8 mouse cellular contexts compared by ENCODE assay signal in the genomic region with DNA sequence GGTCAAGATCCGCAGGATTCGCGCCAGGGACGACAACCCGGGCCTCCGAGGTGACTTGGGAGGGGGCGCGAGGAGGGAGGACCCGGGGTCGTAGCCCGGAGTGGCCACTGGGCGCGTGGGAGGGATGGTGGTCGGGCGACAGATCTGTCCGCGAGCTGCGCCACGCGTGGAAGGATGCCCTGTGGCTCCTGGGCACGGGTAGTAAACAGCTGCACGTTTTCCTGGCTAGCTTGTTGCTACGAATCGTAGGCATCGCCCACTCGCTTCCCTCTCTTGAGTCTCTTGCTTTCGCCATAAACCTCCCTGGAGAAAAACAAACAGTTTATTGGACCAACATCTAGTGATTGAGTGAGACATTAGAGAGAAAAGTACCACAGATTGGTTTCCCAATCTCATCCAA. TPM values are rescaled to one million over a fixed set of nuclear protein-coding genes. Genes with fewer than 3 reads are reported as not detected.
A peak's percentile ranks its signal among the peaks of the same experiment; 100 is the strongest.
DNase-seq lines count a peak whose midpoint lies in the region; ATAC-seq and TF ChIP-seq lines count a peak whose summit lies in the region.

No protein-coding gene starts in this region.

- peak in 1 of 2 experiments; percentile 25 for DNase-seq in layer of hippocampus, adult 2 months (ENCODE audit: low spot score in 2 of 2)
- no peak for DNase-seq in layer of hippocampus, adult 11-12 months (ENCODE audit: low spot score)
- peak; percentile 16 for DNase-seq in G1E (ENCODE audit: low spot score)
- no peak for DNase-seq in testis, postnatal 14 days (ENCODE audit: low spot score)

- under 1% methylated on average over 27 of the region's 27 CpGs for WGBS in embryonic facial prominence, embryonic 15.5 days
- WGBS in limb, embryonic 13.5 days: under 1% methylated on average over 27 of the region's 27 CpGs
- under 1% methylated on average over 27 of the region's 27 CpGs for WGBS in neural tube, embryonic 14.5 days

- peak; percentile 19; the same call in 1 of the 2 replicates for TF ChIP-seq CTCF in layer of hippocampus, adult 2 months (conservative IDR thresholded peaks at IDR 0.05)
- no peak for TF ChIP-seq CTCF in G1E (IDR thresholded peaks at IDR 0.05; ENCODE audit: low read depth, low read length)

- H3K27me3 ChIP-seq in G1E (ENCODE audit: insufficient read depth, low read length): no peaks in the 10 kb centered on the region
- no peaks in the 10 kb centered on the region for H3K27me3 ChIP-seq in embryonic facial prominence, embryonic 15.5 days
- 0 out of 2 replicates have a peak, but pooled peaks cover 3% of the 10 kb centered on the region for H3K27me3 ChIP-seq in limb, embryonic 13.5 days
- H3K27me3 ChIP-seq in neural tube, embryonic 14.5 days (ENCODE audit: control insufficient read depth, insufficient read depth, low read length): no peaks in the 10 kb centered on the region

- peak overlapping the region; percentile 86 for H3K4me2 ChIP-seq in embryonic facial prominence, embryonic 15.5 days (replicated peaks)
- peak overlapping the region; percentile 77 for H3K4me2 ChIP-seq in limb, embryonic 13.5 days (replicated peaks)
- peak overlapping the region; percentile 72 for H3K4me2 ChIP-seq in neural tube, embryonic 14.5 days (ENCODE audit: low read depth, low read length)

- H3K9ac ChIP-seq in embryonic facial prominence, embryonic 15.5 days: peak overlapping the region; percentile 49
- H3K9ac ChIP-seq in limb, embryonic 13.5 days: peak overlapping the region; percentile 80
- peak overlapping the region; percentile 69 for H3K9ac ChIP-seq in neural tube, embryonic 14.5 days (replicated peaks; ENCODE audit: low read depth, low read length)

- peaks cover 43% of the 10 kb centered on the region for H3K4me1 ChIP-seq in G1E (ENCODE audit: insufficient read depth, low read depth, low read length)
- H3K4me1 ChIP-seq in embryonic facial prominence, embryonic 15.5 days: peaks cover 13% of the 10 kb centered on the region
- H3K4me1 ChIP-seq in limb, embryonic 13.5 days: peaks cover 16% of the 10 kb centered on the region
- H3K4me1 ChIP-seq in neural tube, embryonic 14.5 days (ENCODE audit: control insufficient read depth, insufficient read depth, low read length): peaks cover 8% of the 10 kb centered on the region; the same call in 1 of the 2 replicates

- no peak for ATAC-seq in G1E (ENCODE audit: extremely low read depth, insufficient number of reproducible peaks, low FRiP score, poor library complexity, severe bottlenecking)
- peak; percentile 16; the same call in 1 of the 2 replicates for ATAC-seq in embryonic facial prominence, embryonic 15.5 days (ENCODE audit: insufficient number of reproducible peaks, low FRiP score, low TSS enrichment, low read depth)
- ATAC-seq in limb, embryonic 13.5 days (ENCODE audit: low FRiP score, low read depth): peak; percentile 20; the same call in 1 of the 2 replicates
- peak; percentile 50 for ATAC-seq in neural tube, embryonic 14.5 days (ENCODE audit: low read depth)
- no peak for ATAC-seq in cerebellum, adult (ENCODE audit: insufficient number of reproducible peaks, low FRiP score, low TSS enrichment)

- no peaks in the 10 kb centered on the region for H3K9me3 ChIP-seq in G1E (replicated peaks)
- H3K9me3 ChIP-seq in embryonic facial prominence, embryonic 15.5 days (replicated peaks): no peaks in the 10 kb centered on the region
- no peaks in the 10 kb centered on the region for H3K9me3 ChIP-seq in limb, embryonic 13.5 days
- H3K9me3 ChIP-seq in neural tube, embryonic 14.5 days (ENCODE audit: control insufficient read depth, low read length): no peaks in the 10 kb centered on the region

- H3K27ac ChIP-seq in layer of hippocampus, adult 2 months: peak overlapping the region; percentile 92
- peak overlapping the region; percentile 58; the same call in 1 of the 2 replicates for H3K27ac ChIP-seq in embryonic facial prominence, embryonic 15.5 days (replicated peaks)
- H3K27ac ChIP-seq in limb, embryonic 13.5 days: no peak overlapping the region
- 0 out of 2 replicates have a peak overlapping the region, but pooled peaks have one; percentile 7 for H3K27ac ChIP-seq in neural tube, embryonic 14.5 days (ENCODE audit: low read depth, low read length)

- H3K4me3 ChIP-seq in layer of hippocampus, adult 2 months: peak overlapping the region; percentile 91
- H3K4me3 ChIP-seq in G1E (ENCODE audit: low read depth, low read length): peak overlapping the region; percentile 100
- H3K4me3 ChIP-seq in embryonic facial prominence, embryonic 15.5 days (replicated peaks): peak overlapping the region; percentile 81
- H3K4me3 ChIP-seq in limb, embryonic 13.5 days: peak overlapping the region; percentile 98
- H3K4me3 ChIP-seq in neural tube, embryonic 14.5 days (ENCODE audit: low read depth, low read length): peak overlapping the region; percentile 98

- peaks cover 28% of the 10 kb centered on the region for H3K36me3 ChIP-seq in G1E (replicated peaks)
- H3K36me3 ChIP-seq in embryonic facial prominence, embryonic 15.5 days: no peaks in the 10 kb centered on the region
- 0 out of 2 replicates have a peak, but pooled peaks cover under 1% of the 10 kb centered on the region for H3K36me3 ChIP-seq in limb, embryonic 13.5 days
- no peaks in the 10 kb centered on the region for H3K36me3 ChIP-seq in neural tube, embryonic 14.5 days (ENCODE audit: control insufficient read depth, insufficient read depth, low read length)

RNA-seq across cellular contexts. Expression of gene Rcl1, which starts 0.4 kb away (rescaled TPM):
- total RNA-seq in layer of hippocampus, adult 2 months (2021): 10 to 100 TPM; 19.3 to 22.0 TPM
- total RNA-seq in G1E (2014; fragmentation: Nextera tagmentation): 22.7 and 32.8 TPM in 2 replicates
- 47.1 and 49.5 TPM in 2 replicates for total RNA-seq in G1E (2017)
- 52.4 and 57.4 TPM in 2 replicates for polyA plus RNA-seq in G1E (2012)
- polyA plus RNA-seq in embryonic facial prominence, embryonic 15.5 days (2015; fragmentation: Nextera tagmentation; extraction: Ambion mirVana): 47.1 and 48.3 TPM in 2 replicates
- polyA plus RNA-seq in limb, embryonic 13.5 days (2015; fragmentation: Nextera tagmentation; extraction: Ambion mirVana): 54.7 and 55.3 TPM in 2 replicates
- 36.0 and 36.1 TPM in 2 replicates for polyA plus RNA-seq in neural tube, embryonic 14.5 days (2014; fragmentation: Nextera tagmentation; extraction: Ambion mirVana)

RNA-seq across cellular contexts. Expression of gene Ak3, which starts 53.8 kb away (rescaled TPM):
- 10 to 100 TPM; 51.5 to 53.0 TPM for total RNA-seq in layer of hippocampus, adult 2 months (2021)
- total RNA-seq in G1E (2014; fragmentation: Nextera tagmentation) (158 and 165 TPM in 2 replicates), G1E (2017) (68.5 and 77.6 TPM in 2 replicates)
- polyA plus RNA-seq in G1E (2012): 27.2 and 37.6 TPM in 2 replicates
- polyA plus RNA-seq in embryonic facial prominence, embryonic 15.5 days (2015; fragmentation: Nextera tagmentation; extraction: Ambion mirVana): 85.3 and 88.0 TPM in 2 replicates
- 69.9 and 75.0 TPM in 2 replicates for polyA plus RNA-seq in limb, embryonic 13.5 days (2015; fragmentation: Nextera tagmentation; extraction: Ambion mirVana)
- 73.0 and 73.9 TPM in 2 replicates for polyA plus RNA-seq in neural tube, embryonic 14.5 days (2014; fragmentation: Nextera tagmentation; extraction: Ambion mirVana)

Comparison
In these comparisons a context has a peak if more than half of its experiments do, and no peak if none do; other contexts are left out.
1. ATAC-seq: peak in embryonic facial prominence, embryonic 15.5 days (single experiment), limb, embryonic 13.5 days (single experiment) and neural tube, embryonic 14.5 days (single experiment); none in G1E (single experiment) and cerebellum, adult (single experiment).
2. Peak in every context shown above with its lines, with median percentiles within 50 percentile points of each other: H3K4me3 ChIP-seq, H3K4me2 ChIP-seq and H3K9ac ChIP-seq.